Mouse (Mus musculus) liver, postnatal 0 days (tissue): Measurements from ENCODE around the gene Cdc37l1.

Source experiments
- CTCF ChIP-seq: sonication (generic); IDR thresholded peaks from 2 replicates; pipeline ENCODE4 v1.5.1; 2016; ENCODE audit warnings: antibody characterized with exemption, low read depth
- EP300 ChIP-seq: IDR thresholded peaks from 2 replicates; pipeline ENCODE4 v1.6.1; 2016; ENCODE audit warnings: antibody characterized with exemption, low read depth, mild to moderate bottlenecking

- no peak for TF ChIP-seq CTCF
- TF ChIP-seq EP300: no peak
Measured at GRCm38 (mm10) chr19:28969231-28969630, 20.9 kb upstream of the Cdc37l1 start.
